Mouse (Mus musculus) heart, adult 2 months (tissue): ENCODE data around the gene Hivep1. TPM values are rescaled to one million over a fixed set of nuclear protein-coding genes. Genes with fewer than 3 reads are reported as not detected.

Experiments
- DNase-seq, 2 experiments: peaks; one replicate each; pipeline ENCODE4 v3.0.0; 2021
- H3K27ac ChIP-seq: fragments of 200-600 bp; 2 replicates; pipeline ENCODE4 v1.8.1; 2022
- H3K27me3 ChIP-seq: fragments of 200-500 bp; 2 replicates; pipeline ENCODE4 v1.6.1; 2012; ENCODE audit warnings: mild to moderate bottlenecking, low read length, inconsistent platforms, mixed read lengths; ENCODE audit not compliant: control insufficient read depth, insufficient read depth
- H3K36me3 ChIP-seq: fragments of 200-500 bp; 2 replicates; pipeline ENCODE4 v1.6.1; 2012; ENCODE audit warnings: low read length, inconsistent platforms; ENCODE audit not compliant: control insufficient read depth, insufficient read depth
- H3K4me1 ChIP-seq: fragments of 200-500 bp; 2 replicates; pipeline ENCODE4 v1.6.1; 2011; ENCODE audit warnings: low read length; ENCODE audit not compliant: control insufficient read depth, insufficient read depth
- H3K4me3 ChIP-seq: fragments of 200-600 bp; 2 replicates; pipeline ENCODE4 v1.8.1; 2022
- H3K79me2 ChIP-seq: fragments of 200-500 bp; replicated peaks from 2 replicates; pipeline ENCODE4 v1.6.1; 2012; ENCODE audit warnings: mild to moderate bottlenecking, inconsistent platforms, low read length, moderate library complexity, mixed read lengths; ENCODE audit not compliant: control insufficient read depth, insufficient read depth
- H3K9ac ChIP-seq: fragments of 200-500 bp; 2 replicates; pipeline ENCODE4 v1.6.1; 2012; ENCODE audit warnings: low read depth, mild to moderate bottlenecking, control low read depth, inconsistent platforms, low read length, mixed read lengths
- CTCF ChIP-seq: fragments of 200-600 bp; IDR thresholded peaks from 2 replicates; pipeline ENCODE4 v1.8.1; 2022; ENCODE audit warnings: antibody characterized with exemption, mild to moderate bottlenecking, moderate library complexity
- EP300 ChIP-seq: fragments of 200-500 bp; IDR thresholded peaks from 2 replicates; pipeline ENCODE4 v1.6.1; 2011; ENCODE audit warnings: low read depth, low read length, control low read depth; ENCODE audit not compliant: insufficient read depth
- POLR2A ChIP-seq: fragments of 200-500 bp; IDR thresholded peaks from 2 replicates; pipeline ENCODE4 v1.6.1; 2011; ENCODE audit warnings: mild to moderate bottlenecking, low read depth, low read length, control low read depth; ENCODE audit not compliant: insufficient read depth
- WGBS: fragments of 180-500 bp; shearing (Covaris S2); methylation state at CpG from one replicate; pipeline ENCODE4 v1.1.7; 2018; 5-methylcytosine and 5-hydroxymethylcytosine counted together
- intact Hi-C: fragments of 180-260 bp; cut with DNase I; formaldehyde crosslinking; loops from one replicate; pipeline ENCODE4 v1.15.1; 2025
- polyA plus RNA-seq: library from polyadenylated mRNA; depleted of rRNA; stranded (reverse); fragments of >200 nt; gene quantifications from 2 replicates; pipeline ENCODE4 v1.2.3, GENCODE M21; 2012
- total RNA-seq, 2 experiments: library from RNA; stranded (reverse); gene quantifications; 2 replicates each; pipeline ENCODE4 v1.2.3; 2021

The Hivep1 gene
- total and polyA plus RNA-seq, 3 experiments: 16.8 to 23.2 (median 22.1) TPM

GRCm38 (mm10) chr13:42064257-42064656, 12.4 kb downstream of the Hivep1 start:
- no peak for DNase-seq
- Histone ChIP-seq H3K9ac (no peak overlapping the region), H3K36me3 (no peaks in the 10 kb centered on the region), H3K4me3 (no peak overlapping the region), H3K4me1 (peaks cover 3% of the 10 kb centered on the region; the same call in 1 of the 2 replicates), H3K79me2 (0 out of 2 replicates have a peak, but pooled peaks cover 2% of the 10 kb centered on the region), H3K27me3 (no peaks in the 10 kb centered on the region), H3K27ac (no peak overlapping the region)
- TF ChIP-seq CTCF (no peak), POLR2A (no peak), EP300 (no peak)
- intact Hi-C loops: no loop called here

GRCm38 (mm10) chr13:42070236-42070635, 18.4 kb downstream of the Hivep1 start:
- Histone ChIP-seq H3K9ac (no peak overlapping the region), H3K79me2 (peaks cover 3% of the 10 kb centered on the region), H3K27ac (no peak overlapping the region), H3K4me1 (peaks cover 6% of the 10 kb centered on the region), H3K27me3 (no peaks in the 10 kb centered on the region), H3K4me3 (no peak overlapping the region), H3K36me3 (0 out of 2 replicates have a peak, but pooled peaks cover 2% of the 10 kb centered on the region)
- WGBS: 57% methylated on average over 4 of the region's 4 CpGs
- intact Hi-C loops: no loop called here
- no peak for DNase-seq
- TF ChIP-seq EP300 (no peak), POLR2A (no peak)

GRCm38 (mm10) chr13:42071011-42071410, 19.2 kb downstream of the Hivep1 start:
- H3K36me3 ChIP-seq: 0 out of 2 replicates have a peak, but pooled peaks cover 2% of the 10 kb centered on the region
- no peak for TF ChIP-seq POLR2A
- no peak for TF ChIP-seq CTCF
- no peak for TF ChIP-seq EP300
- DNase-seq: no peak
- no peak overlapping the region for H3K4me3 ChIP-seq
- intact Hi-C loops: no loop called here
- no peak overlapping the region for H3K27ac ChIP-seq
- H3K9ac ChIP-seq: no peak overlapping the region
- H3K4me1 ChIP-seq: peaks cover 6% of the 10 kb centered on the region
- peaks cover 3% of the 10 kb centered on the region for H3K79me2 ChIP-seq
- WGBS: 68% methylated on average over 6 of the region's 6 CpGs
- no peaks in the 10 kb centered on the region for H3K27me3 ChIP-seq

GRCm38 (mm10) chr13:42073285-42073684, 21.5 kb downstream of the Hivep1 start:
- WGBS: 46% methylated on average over 6 of the region's 6 CpGs
- H3K9ac ChIP-seq: no peak overlapping the region
- DNase-seq: no peak
- H3K4me3 ChIP-seq: no peak overlapping the region
- H3K27me3 ChIP-seq: no peaks in the 10 kb centered on the region
- intact Hi-C loops: no loop called here
- H3K79me2 ChIP-seq: peaks cover 3% of the 10 kb centered on the region
- H3K4me1 ChIP-seq: peaks cover 6% of the 10 kb centered on the region
- TF ChIP-seq EP300 (no peak), POLR2A (no peak), CTCF (no peak)
- H3K36me3 ChIP-seq: 0 out of 2 replicates have a peak, but pooled peaks cover 2% of the 10 kb centered on the region
- no peak overlapping the region for H3K27ac ChIP-seq

GRCm38 (mm10) chr13:42075546-42075945, 23.7 kb downstream of the Hivep1 start:
- peaks cover 8% of the 10 kb centered on the region for H3K4me1 ChIP-seq

GRCm38 (mm10) chr13:42076751-42077302, 25.0 kb downstream of the Hivep1 start:
- Histone ChIP-seq H3K4me1 (peaks cover 4% of the 10 kb centered on the region), H3K9ac (no peak overlapping the region), H3K27ac (no peak overlapping the region), H3K36me3 (0 out of 2 replicates have a peak, but pooled peaks cover 2% of the 10 kb centered on the region), H3K79me2 (peaks cover 2% of the 10 kb centered on the region), H3K27me3 (no peaks in the 10 kb centered on the region), H3K4me3 (no peak overlapping the region)
- intact Hi-C loops: no loop called here
- 76% methylated on average over 5 of the region's 5 CpGs for WGBS
- TF ChIP-seq EP300: no peak
- no peak for TF ChIP-seq CTCF
- TF ChIP-seq POLR2A: no peak
- DNase-seq: no peak

More at GRCm38 (mm10) chr13:42075546-42075945, 23.7 kb downstream of the Hivep1 start:
- Histone ChIP-seq H3K4me3 (no peak overlapping the region), H3K27ac (no peak overlapping the region), H3K27me3 (no peaks in the 10 kb centered on the region), H3K36me3 (0 out of 2 replicates have a peak, but pooled peaks cover 2% of the 10 kb centered on the region), H3K9ac (no peak overlapping the region), H3K79me2 (peaks cover 3% of the 10 kb centered on the region)
- intact Hi-C loops: no loop called here
- 95% methylated on average over 5 of the region's 5 CpGs for WGBS
- TF ChIP-seq EP300 (no peak), POLR2A (no peak), CTCF (no peak)
- no peak for DNase-seq
